Mouse (Mus musculus): ENCODE results near the gene Smox. TPM values are rescaled to one million over a fixed set of nuclear protein-coding genes. Genes with fewer than 3 reads are reported as not detected.

The Smox gene
- total and polyA plus RNA-seq, 3 experiments: 2.2 to 5.5 TPM; not detected in 1

DNA sequence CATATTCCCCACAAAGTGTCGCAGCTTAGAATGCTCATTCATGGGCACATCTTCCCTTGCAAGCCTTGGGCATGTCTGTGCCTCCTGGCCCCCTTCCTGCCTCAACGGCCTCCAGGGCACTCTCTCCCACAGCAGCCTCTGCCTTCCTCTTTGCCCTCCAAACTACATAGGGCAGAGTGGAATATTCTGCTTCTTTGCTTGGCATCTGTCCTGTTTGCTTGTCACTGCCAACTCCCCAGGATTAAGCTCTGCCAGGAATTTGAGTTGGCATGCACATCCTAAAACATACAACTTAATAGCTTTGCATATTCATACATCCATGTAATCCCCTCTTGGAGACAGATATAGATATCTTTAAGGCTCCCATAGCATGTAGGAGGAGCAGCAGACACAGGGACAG, 66.6 kb downstream of the Smox start:
- Histone ChIP-seq H3K4me3 (ENCODE audit: control insufficient read depth in 1 of 2, insufficient read depth in 1 of 2, low read depth in 2 of 2, low read length in 2 of 2) (no peak overlapping the region), H3K79me2 (ENCODE audit: control insufficient read depth, insufficient read depth, low read length, poor library complexity) (no peaks in the 10 kb centered on the region), H3K27me3 (ENCODE audit: control insufficient read depth in 1 of 2, insufficient read depth in 2 of 2, low read length in 2 of 2) (peaks cover 0 to 6% of the 10 kb centered on the region in 2 experiments; a peak in 3 of 4 replicates), H3K36me3 (ENCODE audit: control insufficient read depth in 1 of 2, insufficient read depth in 2 of 2, low read length in 2 of 2) (no peaks in the 10 kb centered on the region), H3K9me3 (replicated peaks; ENCODE audit: insufficient read depth, low read length) (no peaks in the 10 kb centered on the region), H3K27ac (ENCODE audit: control insufficient read depth, low read depth, low read length) (no peak overlapping the region), H3K9ac (ENCODE audit: control insufficient read depth, low read depth, low read length, poor library complexity, severe bottlenecking) (no peak overlapping the region), H3K4me1 (ENCODE audit: control insufficient read depth in 1 of 2, insufficient read depth in 2 of 2, low read length in 2 of 2) (no peaks in the 10 kb centered on the region)
- DNase-seq (ENCODE audit: low read depth, low spot score): no peak
- TF ChIP-seq RAD21 (IDR thresholded peaks at IDR 0.05; ENCODE audit: low read depth, low read length) (no peak), ELF1 (IDR thresholded peaks at IDR 0.05; ENCODE audit: low read depth, low read length) (no peak), RCOR1 (IDR thresholded peaks at IDR 0.05; ENCODE audit: low read depth, low read length) (no peak), USF2 (IDR thresholded peaks at IDR 0.05; ENCODE audit: borderline replicate concordance in 1 of 2, insufficient read depth in 1 of 2, low read depth in 1 of 2, low read length in 2 of 2) (no peak), KAT2A (conservative IDR thresholded peaks at IDR 0.05; ENCODE audit: low read depth, low read length) (no peak), ZKSCAN1 (IDR thresholded peaks at IDR 0.05; ENCODE audit: low read depth, low read length) (no peak), ZNF384 (IDR thresholded peaks at IDR 0.05; ENCODE audit: low read depth, low read length) (no peak), UBTF (IDR thresholded peaks at IDR 0.05; ENCODE audit: borderline replicate concordance, insufficient read depth, low read depth, low read length) (no peak), USF1 (IDR thresholded peaks at IDR 0.05; ENCODE audit: low read depth, low read length) (no peak), GATA1 (IDR thresholded peaks at IDR 0.05; ENCODE audit: low read depth, low read length) (no peak), POLR2AphosphoS5 (IDR thresholded peaks at IDR 0.05; ENCODE audit: borderline replicate concordance, low read depth, low read length) (no peak), E2F4 (IDR thresholded peaks at IDR 0.05; ENCODE audit: borderline replicate concordance, low read depth, low read length) (no peak), ZC3H11A (IDR thresholded peaks at IDR 0.05; ENCODE audit: low read depth, low read length) (no peak), CHD2 (IDR thresholded peaks at IDR 0.05; ENCODE audit: low read length) (no peak), POLR2A (IDR thresholded peaks at IDR 0.05; ENCODE audit: control insufficient read depth in 1 of 2, insufficient read depth in 1 of 2, low read depth in 1 of 2, low read length in 2 of 2, poor library complexity in 1 of 2) (no peak), SIN3A (IDR thresholded peaks at IDR 0.05; ENCODE audit: low read length) (no peak), SMC3 (IDR thresholded peaks at IDR 0.05; ENCODE audit: low read depth, low read length) (no peak), NELFE (IDR thresholded peaks at IDR 0.05; ENCODE audit: low read depth, low read length) (no peak), MAFK (IDR thresholded peaks at IDR 0.05; ENCODE audit: borderline replicate concordance, low read depth, low read length) (no peak), TAL1 (IDR thresholded peaks at IDR 0.05; ENCODE audit: low read length) (no peak)

DNA sequence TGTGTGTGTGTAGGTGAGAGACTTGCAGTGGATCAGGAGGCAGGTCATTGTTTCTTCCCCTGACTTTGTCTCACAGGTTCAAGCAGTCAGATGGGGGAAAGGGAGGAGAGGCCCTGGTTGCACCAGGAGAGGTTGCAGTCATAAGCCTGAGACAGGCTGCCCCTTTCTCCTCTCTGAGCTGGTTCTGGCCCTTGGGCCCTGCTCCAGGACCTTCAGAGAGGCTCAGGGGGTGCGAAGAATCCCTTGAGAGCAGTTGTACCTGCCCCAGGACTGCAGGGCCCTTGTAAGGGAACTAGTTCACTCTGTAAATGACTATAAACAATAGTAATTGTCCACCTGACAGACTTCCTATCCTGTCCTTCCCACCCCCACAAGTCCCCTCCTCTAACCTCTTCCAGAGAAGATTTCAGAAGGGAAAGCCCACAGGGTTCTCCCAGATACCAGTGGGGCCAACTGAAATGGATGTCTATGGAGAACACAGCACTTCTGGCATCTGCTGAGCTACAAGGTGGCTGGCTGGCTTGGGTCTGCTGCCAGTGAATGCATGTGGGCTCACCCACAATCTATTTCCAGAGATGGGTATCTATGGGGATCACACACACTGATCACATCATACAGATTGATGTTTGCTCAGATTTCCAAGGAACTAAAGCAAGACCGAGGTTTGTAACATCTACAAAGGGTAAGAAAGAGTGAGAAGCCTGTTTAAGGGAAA, 69.1 kb downstream of the Smox start:
- Histone ChIP-seq H3K9me3 (replicated peaks; ENCODE audit: insufficient read depth, low read length) (no peaks in the 10 kb centered on the region), H3K27ac (ENCODE audit: control insufficient read depth, low read depth, low read length) (no peak overlapping the region), H3K36me3 (ENCODE audit: control insufficient read depth in 1 of 2, insufficient read depth in 2 of 2, low read length in 2 of 2) (no peaks in the 10 kb centered on the region), H3K9ac (ENCODE audit: control insufficient read depth, low read depth, low read length, poor library complexity, severe bottlenecking) (no peak overlapping the region), H3K4me1 (ENCODE audit: control insufficient read depth in 1 of 2, insufficient read depth in 2 of 2, low read length in 2 of 2) (no peaks in the 10 kb centered on the region), H3K27me3 (ENCODE audit: control insufficient read depth in 1 of 2, insufficient read depth in 2 of 2, low read length in 2 of 2) (peaks cover 0 to 4% of the 10 kb centered on the region in 2 experiments; a peak in 2 of 4 replicates), H3K4me3 (ENCODE audit: control insufficient read depth in 1 of 2, insufficient read depth in 1 of 2, low read depth in 2 of 2, low read length in 2 of 2) (no peak overlapping the region), H3K79me2 (ENCODE audit: control insufficient read depth, insufficient read depth, low read length, poor library complexity) (no peaks in the 10 kb centered on the region)
- DNase-seq (ENCODE audit: low read depth, low spot score): no peak
- TF ChIP-seq ZNF384 (IDR thresholded peaks at IDR 0.05; ENCODE audit: low read depth, low read length) (no peak), GATA1 (IDR thresholded peaks at IDR 0.05; ENCODE audit: low read depth, low read length) (no peak), ZC3H11A (IDR thresholded peaks at IDR 0.05; ENCODE audit: low read depth, low read length) (no peak), MAZ (IDR thresholded peaks at IDR 0.05; ENCODE audit: low read depth, low read length) (no peak), MAFK (IDR thresholded peaks at IDR 0.05; ENCODE audit: borderline replicate concordance, low read depth, low read length) (no peak), TAL1 (IDR thresholded peaks at IDR 0.05; ENCODE audit: low read length) (no peak), KAT2A (conservative IDR thresholded peaks at IDR 0.05; ENCODE audit: low read depth, low read length) (no peak), ZMIZ1 (IDR thresholded peaks at IDR 0.05; ENCODE audit: low read depth, low read length) (no peak)
